Mouse (Mus musculus): ENCODE data around the gene Heatr6. TPM values are rescaled to one million over a fixed set of nuclear protein-coding genes. Genes with fewer than 3 reads are reported as not detected.

The Heatr6 gene
- polyA plus RNA-seq, 1 experiment from 2014 or later, result 14.4 TPM

- peaks cover 74% of the 10 kb centered on the region for H3K36me3 ChIP-seq (ENCODE audit: insufficient read depth, low read length)
- H3K4me2 ChIP-seq (ENCODE audit: low read length), result no peak overlapping the region
- H3K4me3 ChIP-seq (replicated peaks; ENCODE audit: low read depth, low read length), result no peak overlapping the region
- no peak overlapping the region for H3K9ac ChIP-seq (ENCODE audit: low read depth, low read length)
- WGBS, result 91% methylated on average over 4 of the region's 4 CpGs
- ATAC-seq (replicated peaks; ENCODE audit: low FRiP score, low read depth), result no peak
- no peak for TF ChIP-seq CTCF (IDR thresholded peaks at IDR 0.05; ENCODE audit: low read depth)
- no peaks in the 10 kb centered on the region for H3K9me3 ChIP-seq (replicated peaks; ENCODE audit: low read length)
- DNase-seq (ENCODE audit: low spot score), result no peak
- no peaks in the 10 kb centered on the region for H3K27me3 ChIP-seq (ENCODE audit: insufficient read depth, low read length)
- no peak overlapping the region for H3K27ac ChIP-seq
- H3K4me1 ChIP-seq (replicated peaks; ENCODE audit: insufficient read depth, low read length), result no peaks in the 10 kb centered on the region
Observed at GRCm38 (mm10) chr11:83768976-83769375, 15.5 kb downstream of the Heatr6 start.

- no peak overlapping the region for H3K27ac ChIP-seq
- WGBS, result 92% methylated on average over 7 of the region's 7 CpGs
- no peak for DNase-seq (ENCODE audit: low spot score)
- peaks cover 70% of the 10 kb centered on the region for H3K36me3 ChIP-seq (ENCODE audit: insufficient read depth, low read length)
- no peak overlapping the region for H3K4me2 ChIP-seq (ENCODE audit: low read length)
- H3K9me3 ChIP-seq (replicated peaks; ENCODE audit: low read length), result no peaks in the 10 kb centered on the region
- H3K4me1 ChIP-seq (replicated peaks; ENCODE audit: insufficient read depth, low read length), result no peaks in the 10 kb centered on the region
- no peak overlapping the region for H3K9ac ChIP-seq (ENCODE audit: low read depth, low read length)
- no peaks in the 10 kb centered on the region for H3K27me3 ChIP-seq (ENCODE audit: insufficient read depth, low read length)
- no peak for ATAC-seq (replicated peaks; ENCODE audit: low FRiP score, low read depth)
- no peak overlapping the region for H3K4me3 ChIP-seq (replicated peaks; ENCODE audit: low read depth, low read length)
- TF ChIP-seq CTCF (IDR thresholded peaks at IDR 0.05; ENCODE audit: low read depth), result no peak
Observed at GRCm38 (mm10) chr11:83771014-83771413, 17.5 kb downstream of the Heatr6 start.

GRCm38 (mm10) chr11:83772341-83772740 lies 18.8 kb downstream of the Heatr6 start:
- WGBS, result 98% methylated on average over 6 of the region's 6 CpGs
- no peak overlapping the region for H3K4me3 ChIP-seq (replicated peaks; ENCODE audit: low read depth, low read length)
- no peak for TF ChIP-seq CTCF (IDR thresholded peaks at IDR 0.05; ENCODE audit: low read depth)
- H3K4me2 ChIP-seq (ENCODE audit: low read length), result no peak overlapping the region
- H3K36me3 ChIP-seq (ENCODE audit: insufficient read depth, low read length), result peaks cover 71% of the 10 kb centered on the region
- H3K9ac ChIP-seq (ENCODE audit: low read depth, low read length), result no peak overlapping the region
- no peaks in the 10 kb centered on the region for H3K9me3 ChIP-seq (replicated peaks; ENCODE audit: low read length)
- no peaks in the 10 kb centered on the region for H3K27me3 ChIP-seq (ENCODE audit: insufficient read depth, low read length)
- ATAC-seq (replicated peaks; ENCODE audit: low FRiP score, low read depth) (no peak), DNase-seq (ENCODE audit: low spot score) (no peak)
- no peaks in the 10 kb centered on the region for H3K4me1 ChIP-seq (replicated peaks; ENCODE audit: insufficient read depth, low read length)
- no peak overlapping the region for H3K27ac ChIP-seq

- Histone ChIP-seq H3K4me3 (replicated peaks; ENCODE audit: low read depth, low read length) (no peak overlapping the region), H3K27ac (no peak overlapping the region), H3K4me1 (replicated peaks; ENCODE audit: insufficient read depth, low read length) (no peaks in the 10 kb centered on the region), H3K9me3 (replicated peaks; ENCODE audit: low read length) (no peaks in the 10 kb centered on the region), H3K4me2 (ENCODE audit: low read length) (no peak overlapping the region), H3K36me3 (ENCODE audit: insufficient read depth, low read length) (peaks cover 65% of the 10 kb centered on the region), H3K27me3 (ENCODE audit: insufficient read depth, low read length) (no peaks in the 10 kb centered on the region), H3K9ac (ENCODE audit: low read depth, low read length) (no peak overlapping the region)
- TF ChIP-seq CTCF (IDR thresholded peaks at IDR 0.05; ENCODE audit: low read depth), result no peak
- no peak for ATAC-seq (replicated peaks; ENCODE audit: low FRiP score, low read depth)
- WGBS, result 93% methylated on average over 16 of the region's 16 CpGs
- DNase-seq (ENCODE audit: low spot score), result no peak
Observed at GRCm38 (mm10) chr11:83773691-83774090, 20.2 kb downstream of the Heatr6 start.

GRCm38 (mm10) chr11:83774324-83774723 lies 20.8 kb downstream of the Heatr6 start:
- WGBS, result 91% methylated on average over 11 of the region's 11 CpGs
- no peak overlapping the region for H3K4me3 ChIP-seq (replicated peaks; ENCODE audit: low read depth, low read length)

GRCm38 (mm10) chr11:83776798-83777197 lies 23.3 kb downstream of the Heatr6 start:
- Histone ChIP-seq H3K4me3 (replicated peaks; ENCODE audit: low read depth, low read length) (no peak overlapping the region), H3K9me3 (replicated peaks; ENCODE audit: low read length) (no peaks in the 10 kb centered on the region), H3K9ac (ENCODE audit: low read depth, low read length) (no peak overlapping the region), H3K27me3 (ENCODE audit: insufficient read depth, low read length) (no peaks in the 10 kb centered on the region), H3K36me3 (ENCODE audit: insufficient read depth, low read length) (peaks cover 77% of the 10 kb centered on the region), H3K4me1 (replicated peaks; ENCODE audit: insufficient read depth, low read length) (no peaks in the 10 kb centered on the region), H3K4me2 (ENCODE audit: low read length) (no peak overlapping the region), H3K27ac (no peak overlapping the region)
- no peak for ATAC-seq (replicated peaks; ENCODE audit: low FRiP score, low read depth)
- no peak for TF ChIP-seq CTCF (IDR thresholded peaks at IDR 0.05; ENCODE audit: low read depth)
- DNase-seq (ENCODE audit: low spot score), result no peak
- 93% methylated on average over 8 of the region's 8 CpGs for WGBS

More at GRCm38 (mm10) chr11:83774324-83774723, 20.8 kb downstream of the Heatr6 start:
- H3K9ac ChIP-seq (ENCODE audit: low read depth, low read length), result no peak overlapping the region
- H3K9me3 ChIP-seq (replicated peaks; ENCODE audit: low read length), result no peaks in the 10 kb centered on the region
- H3K27ac ChIP-seq, result no peak overlapping the region
- DNase-seq (ENCODE audit: low spot score), result no peak
- H3K4me1 ChIP-seq (replicated peaks; ENCODE audit: insufficient read depth, low read length), result no peaks in the 10 kb centered on the region
- peaks cover 66% of the 10 kb centered on the region for H3K36me3 ChIP-seq (ENCODE audit: insufficient read depth, low read length)
- no peak overlapping the region for H3K4me2 ChIP-seq (ENCODE audit: low read length)
- no peak for TF ChIP-seq CTCF (IDR thresholded peaks at IDR 0.05; ENCODE audit: low read depth)
- ATAC-seq (replicated peaks; ENCODE audit: low FRiP score, low read depth), result no peak
- no peaks in the 10 kb centered on the region for H3K27me3 ChIP-seq (ENCODE audit: insufficient read depth, low read length)

- 81% methylated on average over 14 of the region's 14 CpGs for WGBS
- Histone ChIP-seq H3K36me3 (ENCODE audit: insufficient read depth, low read length) (peaks cover 35% of the 10 kb centered on the region), H3K4me1 (replicated peaks; ENCODE audit: insufficient read depth, low read length) (0 out of 2 replicates have a peak, but pooled peaks cover 4% of the 10 kb centered on the region), H3K27me3 (ENCODE audit: insufficient read depth, low read length) (no peaks in the 10 kb centered on the region), H3K9me3 (replicated peaks; ENCODE audit: low read length) (no peaks in the 10 kb centered on the region), H3K4me3 (replicated peaks; ENCODE audit: low read depth, low read length) (no peak overlapping the region), H3K9ac (ENCODE audit: low read depth, low read length) (no peak overlapping the region), H3K27ac (no peak overlapping the region), H3K4me2 (ENCODE audit: low read length) (no peak overlapping the region)
- no peak for ATAC-seq (replicated peaks; ENCODE audit: low FRiP score, low read depth)
- TF ChIP-seq CTCF (IDR thresholded peaks at IDR 0.05; ENCODE audit: low read depth), result no peak
- DNase-seq (ENCODE audit: low spot score), result no peak
Observed at GRCm38 (mm10) chr11:83783931-83784600, 30.6 kb downstream of the Heatr6 start.

Measured in kidney, postnatal 0 days (tissue).